Mouse (Mus musculus) heart, postnatal 25 days (tissue): ENCODE measurements around the gene 4930451I11Rik. TPM values are rescaled to one million over a fixed set of nuclear protein-coding genes. Genes with fewer than 3 reads are reported as not detected.

ENCODE experiments used
- DNase-seq: peaks from one replicate; pipeline ENCODE4 v3.0.0; 2022; ENCODE audit warnings: low spot score
- intact Hi-C: fragments of 180-260 bp; cut with DNase I; formaldehyde crosslinking; loops from one replicate; pipeline ENCODE4 v1.15.1; 2025
- total RNA-seq, 2 experiments: library from RNA; stranded (reverse); gene quantifications; 2 replicates each; pipeline ENCODE4 v1.2.3; 2021

4930451I11Rik gene
- total RNA-seq, 2 experiments from 2014 or later, result not detected

DNA sequence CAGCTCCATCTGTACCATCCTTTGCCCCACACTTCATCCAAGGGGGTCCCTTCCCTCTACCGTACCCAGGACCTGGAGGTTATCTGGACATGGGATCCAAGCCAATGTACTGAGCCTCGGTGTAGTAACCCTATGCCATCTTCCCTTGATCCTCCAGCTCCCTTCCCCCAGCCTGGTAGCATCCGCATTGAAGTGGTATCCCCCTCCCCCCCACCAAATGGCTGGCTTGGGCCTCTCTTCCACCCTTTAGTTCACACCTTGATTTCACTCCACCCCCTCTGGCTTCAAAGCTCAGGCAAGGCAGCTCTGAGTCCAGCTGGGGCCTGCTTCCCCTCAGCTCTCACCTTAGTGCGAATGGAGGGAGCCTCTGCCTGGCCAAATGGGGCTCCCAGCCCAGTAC, 46.4 kb downstream of the 4930451I11Rik start:
- intact Hi-C loops, result no loop called here
- no peak for DNase-seq

DNA sequence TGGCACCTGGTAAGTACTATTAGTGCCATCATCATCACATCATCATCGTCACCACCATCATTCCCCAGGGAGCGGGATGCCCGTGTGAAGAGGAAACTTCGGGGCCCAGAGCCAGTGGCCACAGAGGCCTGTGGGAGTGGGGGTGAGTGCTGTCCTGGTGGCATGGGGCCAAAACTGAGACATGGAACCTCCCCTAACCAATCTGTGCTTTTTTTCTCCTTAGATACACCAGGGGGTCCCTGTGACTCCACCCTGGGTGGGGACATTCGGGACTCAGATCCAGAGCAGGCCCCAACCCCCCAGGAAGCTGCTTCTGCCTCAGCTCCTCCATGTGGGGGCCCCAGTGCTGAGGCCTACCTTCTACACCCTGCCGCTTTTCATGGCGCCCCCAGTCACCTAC, 47.0 kb downstream of the 4930451I11Rik start:
- intact Hi-C loops, result no loop called here
- no peak for DNase-seq

DNA sequence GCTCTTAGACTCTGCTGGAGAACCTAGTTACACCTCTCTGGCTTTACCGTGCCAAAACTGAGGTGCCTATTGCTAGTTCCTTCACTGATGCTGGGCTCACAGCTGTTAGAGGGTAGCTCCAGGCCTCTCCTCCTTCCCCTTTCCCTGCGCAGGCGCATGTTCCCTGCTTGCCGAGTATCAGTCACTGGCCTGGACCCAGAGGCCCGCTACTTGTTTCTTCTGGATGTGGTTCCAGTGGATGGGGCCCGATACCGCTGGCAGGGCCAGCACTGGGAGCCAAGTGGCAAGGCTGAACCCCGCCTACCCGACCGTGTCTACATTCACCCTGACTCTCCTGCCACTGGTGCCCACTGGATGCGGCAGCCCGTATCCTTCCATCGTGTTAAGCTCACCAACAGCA, 48.7 kb downstream of the 4930451I11Rik start:
- no peak for DNase-seq
- intact Hi-C loops, result no loop called here

DNA sequence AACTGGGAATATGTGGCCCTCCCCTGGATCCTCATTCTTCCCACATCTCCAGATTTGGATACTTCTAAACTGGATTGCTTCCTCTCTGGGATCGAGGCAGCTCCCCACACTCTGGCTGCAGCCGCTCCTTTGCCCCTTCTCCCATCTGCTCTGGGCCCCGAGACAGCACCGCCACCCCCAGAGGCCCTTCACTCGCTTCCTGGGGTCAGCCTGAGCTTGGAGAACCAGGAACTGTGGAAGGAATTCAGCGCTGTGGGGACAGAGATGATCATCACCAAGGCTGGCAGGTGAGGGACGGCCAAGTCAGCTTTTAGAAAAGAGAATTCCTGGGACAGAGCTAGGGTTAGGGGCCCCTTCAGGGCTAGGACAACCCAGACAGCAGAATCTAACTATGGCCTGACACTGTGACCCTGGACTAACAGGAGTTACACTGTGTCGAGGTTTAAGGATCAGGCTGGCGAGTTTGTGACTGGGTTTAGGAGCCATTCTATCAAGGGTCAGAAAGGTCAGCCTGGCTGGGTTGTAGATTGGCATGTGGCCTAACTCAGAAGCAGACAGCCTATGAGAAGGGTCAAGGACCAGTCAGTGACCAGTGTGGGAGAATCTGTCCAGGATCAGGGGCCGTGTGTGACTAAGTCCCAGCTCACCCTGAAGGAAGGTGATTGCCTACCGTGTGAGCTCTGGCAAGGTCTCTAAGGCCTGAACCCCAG, 49.6 kb downstream of the 4930451I11Rik start:
- intact Hi-C loops, result no loop called here
- DNase-seq, result no peak

DNA sequence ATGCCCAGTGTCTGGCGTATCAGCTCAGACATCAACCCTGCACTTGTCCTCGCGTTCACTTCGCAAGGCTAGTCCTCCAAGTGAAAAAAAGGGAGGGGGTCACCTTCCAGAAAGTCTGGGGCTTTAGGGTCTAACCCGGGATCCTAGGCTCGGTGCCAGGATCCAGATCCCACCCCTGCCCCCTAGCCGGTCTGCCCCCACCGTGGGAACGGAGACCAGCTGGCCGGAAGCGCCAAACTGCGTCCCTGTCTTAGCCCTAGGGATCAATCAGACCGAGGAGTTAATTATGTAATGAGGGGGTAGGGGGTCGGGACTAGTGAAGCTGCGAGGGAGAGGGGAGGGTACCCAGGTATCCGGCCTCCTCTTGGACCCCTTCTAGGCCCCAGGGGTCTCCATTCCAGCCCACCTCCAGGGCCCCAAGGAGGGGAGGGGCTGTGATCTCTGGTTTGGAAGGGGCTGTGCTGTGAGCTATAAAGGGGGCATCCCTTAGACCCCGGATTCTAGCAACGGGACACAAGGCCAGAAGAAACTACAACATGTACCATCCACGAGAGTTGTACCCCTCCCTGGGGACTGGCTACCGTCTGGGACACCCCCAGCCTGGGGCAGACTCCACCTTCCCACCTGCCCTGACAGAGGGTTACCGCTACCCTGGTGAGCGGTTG, 50.3 kb downstream of the 4930451I11Rik start, which contains the start of gene Tbx6:
Gene Tbx6, plus strand, starts transcription at position 513 of the 665 bp plus-strand sequence.
- no peak for DNase-seq
- intact Hi-C loops, result no loop called here

Other genes starting within 250 kb of the 4930451I11Rik start
- gene Apobr, start 246.7 kb downstream of the 4930451I11Rik start, total RNA-seq, result under 1 TPM; 0.28 to 0.86 TPM
- 10 to 100 TPM; 11.3 to 13.6 TPM for gene Cln3, start 245.8 kb downstream of the 4930451I11Rik start, total RNA-seq
- not detected for gene Il27, start 236.7 kb downstream of the 4930451I11Rik start, total RNA-seq
- gene Nupr1, start 200.8 kb downstream of the 4930451I11Rik start, total RNA-seq, result 1 to 10 TPM; 7.7 to 9.4 TPM
- gene Sgf29, start 182.3 kb downstream of the 4930451I11Rik start, total RNA-seq, result 10 to 100 TPM; 25.9 to 27.2 TPM
- 10 to 100 TPM; 28.5 to 32.3 TPM for gene Sult1a1, start 155.2 kb downstream of the 4930451I11Rik start, total RNA-seq
- gene Bola2, start 136.2 kb downstream of the 4930451I11Rik start, total RNA-seq, result 10 to 100 TPM; 43.0 to 49.7 TPM
- gene Slx1b, start 135.9 kb downstream of the 4930451I11Rik start, total RNA-seq, result 1 to 10 TPM; 4.3 to 4.5 TPM
- 10 to 100 TPM; 10.6 to 10.8 TPM for gene Coro1a, start 123.9 kb downstream of the 4930451I11Rik start, total RNA-seq
- gene Mapk3, start 72.0 kb downstream of the 4930451I11Rik start, total RNA-seq, result 10 to 100 TPM; 56.5 to 59.8 TPM
- gene Gdpd3, start 65.3 kb downstream of the 4930451I11Rik start, total RNA-seq, result 1 to 10 TPM; 1.6 to 2.1 TPM
- 10 to 100 TPM; 63.7 to 74.0 TPM for gene Ypel3, start 54.7 kb downstream of the 4930451I11Rik start, total RNA-seq
- gene Tbx6, start 50.2 kb downstream of the 4930451I11Rik start, total RNA-seq, result under 1 TPM; 0.34 to 0.70 TPM
- 10 to 100 TPM; 32.7 to 33.1 TPM for gene Ppp4c, start 39.1 kb downstream of the 4930451I11Rik start, total RNA-seq
- 10 to 100 TPM in 1 of 2 experiments, 1 to 10 TPM in 1; 8.9 to 10.4 TPM for gene Fam57b, start 34.0 kb downstream of the 4930451I11Rik start, total RNA-seq
- gene Doc2a, start 15.8 kb upstream of the 4930451I11Rik start, total RNA-seq, result not detected
- 1 to 10 TPM; 5.1 to 5.5 TPM for gene Hirip3, start 30.3 kb upstream of the 4930451I11Rik start, total RNA-seq
- 10 to 100 TPM; 17.7 to 18.9 TPM for gene Ino80e, start 30.7 kb upstream of the 4930451I11Rik start, total RNA-seq
- 10 to 100 TPM; 43.6 to 44.6 TPM for gene Taok2, start 53.1 kb upstream of the 4930451I11Rik start, total RNA-seq
- gene Tmem219, start 91.3 kb upstream of the 4930451I11Rik start, total RNA-seq, result 10 to 100 TPM in 1 of 2 experiments, 1 to 10 TPM in 1; 7.6 to 11.5 TPM
- gene Kctd13, start 97.2 kb upstream of the 4930451I11Rik start, total RNA-seq, result 1 to 10 TPM; 5.3 to 6.8 TPM
- gene Asphd1, start 117.9 kb upstream of the 4930451I11Rik start, total RNA-seq, result not detected
- gene Sez6l2, start 118.9 kb upstream of the 4930451I11Rik start, total RNA-seq, result 10 to 100 TPM in 1 of 2 experiments, 1 to 10 TPM in 1; 8.3 to 11.4 TPM
- gene Cdipt, start 144.3 kb upstream of the 4930451I11Rik start, total RNA-seq, result 10 to 100 TPM; 52.0 to 56.6 TPM
- gene Cdiptos, start 144.5 kb upstream of the 4930451I11Rik start, total RNA-seq, result under 1 TPM in 1 of 2 experiments, not detected in 1; 0.25 TPM
- 10 to 100 TPM; 44.9 to 47.3 TPM for gene Mvp, start 183.0 kb upstream of the 4930451I11Rik start, total RNA-seq
- 1 to 10 TPM in 1 of 2 experiments, not detected in 1; 1.7 TPM for gene Pagr1b, start 184.8 kb upstream of the 4930451I11Rik start, total RNA-seq
- 10 to 100 TPM; 12.5 to 12.9 TPM for gene Pagr1a, start 185.7 kb upstream of the 4930451I11Rik start, total RNA-seq
- gene Gm42742, start 189.5 kb upstream of the 4930451I11Rik start, total RNA-seq, result 10 to 100 TPM; 21.5 to 22.6 TPM
- gene Prrt2, start 189.6 kb upstream of the 4930451I11Rik start, total RNA-seq, result 1 to 10 TPM in 1 of 2 experiments, under 1 TPM in 1; 0.60 to 1.2 TPM
- 10 to 100 TPM; 66.7 to 69.1 TPM for gene Maz, start 195.4 kb upstream of the 4930451I11Rik start, total RNA-seq
- gene Kif22, start 210.8 kb upstream of the 4930451I11Rik start, total RNA-seq, result 1 to 10 TPM; 1.7 to 2.3 TPM